Mouse (Mus musculus): ENCODE results near the gene Chrne. TPM values are rescaled to one million over a fixed set of nuclear protein-coding genes. Genes with fewer than 3 reads are reported as not detected.
"Not testable (repeated sequence)": the region's sequence is repeated elsewhere in the genome, so short reads cannot be mapped to it uniquely, and the experiment has no call there.

Gene Chrne
- polyA plus RNA-seq, 1 experiment, result not detected

DNA sequence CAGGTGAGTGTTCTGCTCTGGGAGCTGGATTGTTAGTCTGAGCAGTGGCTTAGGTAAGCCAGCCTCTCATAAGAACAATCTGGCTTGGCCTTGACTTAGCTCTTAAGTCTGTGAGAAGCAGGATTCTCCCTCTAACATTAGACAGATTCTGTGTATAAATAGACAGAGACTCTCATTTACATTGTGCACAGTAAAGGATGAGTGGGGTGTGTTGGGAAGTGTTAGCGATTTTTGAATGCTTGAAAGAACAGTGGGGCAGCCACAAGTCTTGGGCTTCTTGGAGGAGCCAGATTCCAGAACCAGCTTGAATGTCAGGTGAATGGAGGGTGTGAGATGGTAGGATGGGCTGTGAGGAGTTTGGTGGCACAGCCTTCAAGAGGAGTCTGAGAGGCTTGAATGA lies 47.4 kb downstream of the Chrne start:
- 80% methylated on average over 1 of the region's 1 CpGs for WGBS
- H3K4me1 ChIP-seq (ENCODE audit: control insufficient read depth, insufficient read depth, low read length), result no peaks in the 10 kb centered on the region; the same call in 1 of the 2 replicates
- TF ChIP-seq CTCF (IDR thresholded peaks at IDR 0.05; ENCODE audit: control insufficient read depth, insufficient read depth, low read length) (no peak), POLR2A (IDR thresholded peaks at IDR 0.05; ENCODE audit: borderline replicate concordance, control insufficient read depth, low read depth, low read length) (no peak)
- no peak overlapping the region for H3K27ac ChIP-seq (ENCODE audit: control insufficient read depth, insufficient read depth, low read depth, low read length, poor library complexity)
- no peak overlapping the region for H3K4me3 ChIP-seq (replicated peaks; ENCODE audit: control insufficient read depth, low read depth, low read length)

DNA sequence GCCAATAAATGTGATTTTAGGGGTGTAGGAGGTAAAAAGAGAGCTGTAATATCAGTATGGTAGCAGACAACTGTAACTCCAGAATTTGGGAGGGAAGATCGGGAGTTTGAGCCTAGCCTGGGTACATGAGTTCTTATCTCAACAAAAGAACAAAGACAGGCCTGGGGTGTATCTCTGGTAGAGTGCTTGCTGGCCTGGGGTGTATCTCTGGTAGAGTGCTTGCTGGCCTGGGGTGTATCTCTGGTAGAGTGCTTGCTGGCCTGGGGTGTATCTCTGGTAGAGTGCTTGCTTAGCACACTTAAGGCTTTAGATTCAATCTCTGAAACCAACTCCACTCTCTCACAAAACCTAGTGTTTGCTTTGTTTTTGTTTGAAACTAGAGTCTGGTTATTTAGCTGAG lies 48.4 kb downstream of the Chrne start:
- 56% methylated on average over 1 of the region's 1 CpGs for WGBS
- H3K27ac ChIP-seq (ENCODE audit: control insufficient read depth, insufficient read depth, low read depth, low read length, poor library complexity); H3K4me3 ChIP-seq (replicated peaks; ENCODE audit: control insufficient read depth, low read depth, low read length); H3K4me1 ChIP-seq (ENCODE audit: control insufficient read depth, insufficient read depth, low read length): not testable (repeated sequence)

DNA sequence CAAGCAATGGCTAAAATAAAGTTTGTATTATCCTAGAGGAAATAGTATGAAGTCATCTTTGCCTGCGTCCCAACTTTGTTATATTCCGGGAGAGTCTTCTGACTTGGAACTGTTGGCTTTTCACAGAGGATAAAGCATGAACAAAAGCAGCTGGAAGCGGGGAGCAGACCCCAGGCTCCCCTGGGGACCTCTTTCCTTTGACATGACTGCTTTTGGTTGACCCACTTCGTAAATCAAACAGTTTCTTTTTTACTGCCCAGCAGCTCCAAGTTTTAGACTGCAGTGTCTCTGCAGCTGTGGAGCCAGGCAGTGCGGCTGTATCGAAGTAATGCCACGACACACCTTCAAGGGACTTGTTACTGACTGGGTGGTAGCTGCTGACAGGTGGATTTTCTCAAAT lies 52.4 kb downstream of the Chrne start:
- no peak for TF ChIP-seq CTCF (IDR thresholded peaks at IDR 0.05; ENCODE audit: control insufficient read depth, insufficient read depth, low read length)
- no peak for TF ChIP-seq POLR2A (IDR thresholded peaks at IDR 0.05; ENCODE audit: borderline replicate concordance, control insufficient read depth, low read depth, low read length)
- Histone ChIP-seq H3K27ac (ENCODE audit: control insufficient read depth, insufficient read depth, low read depth, low read length, poor library complexity) (no peak overlapping the region), H3K4me1 (ENCODE audit: control insufficient read depth, insufficient read depth, low read length) (no peaks in the 10 kb centered on the region; the same call in 1 of the 2 replicates), H3K4me3 (replicated peaks; ENCODE audit: control insufficient read depth, low read depth, low read length) (no peak overlapping the region)
- WGBS, result 80% methylated on average over 7 of the region's 7 CpGs

Other genes with a start within 250 kb of the Chrne start
- gene Pelp1, start 209.2 kb downstream of the Chrne start, polyA plus RNA-seq (2011; ENCODE audit: insufficient read depth, insufficient read length, low replicate concordance, missing spikeins), result 13.9 and 22.7 TPM in 2 replicates
- gene Arrb2, start 186.6 kb downstream of the Chrne start, polyA plus RNA-seq (2011; ENCODE audit: insufficient read depth, insufficient read length, low replicate concordance, missing spikeins), result 201 and 438 TPM in 2 replicates
- gene Med11, start 167.3 kb downstream of the Chrne start, polyA plus RNA-seq (2011; ENCODE audit: insufficient read depth, insufficient read length, low replicate concordance, missing spikeins), result 8.3 and 16.1 TPM in 2 replicates
- gene Zmynd15, start 159.8 kb downstream of the Chrne start, polyA plus RNA-seq (2011; ENCODE audit: insufficient read depth, insufficient read length, low replicate concordance, missing spikeins), result 0.66 and 1.5 TPM in 2 replicates
- 0.59 and 3.2 TPM in 2 replicates for gene Cxcl16, start 159.2 kb downstream of the Chrne start, polyA plus RNA-seq (2011; ENCODE audit: insufficient read depth, insufficient read length, low replicate concordance, missing spikeins)
- gene Tm4sf5, start 114.0 kb downstream of the Chrne start, polyA plus RNA-seq (2011; ENCODE audit: insufficient read depth, insufficient read length, low replicate concordance, missing spikeins), result not detected in 2 replicates
- not detected in 2 replicates for gene Vmo1, start 104.6 kb downstream of the Chrne start, polyA plus RNA-seq (2011; ENCODE audit: insufficient read depth, insufficient read length, low replicate concordance, missing spikeins)
- gene Gltpd2, start 100.0 kb downstream of the Chrne start, polyA plus RNA-seq (2011; ENCODE audit: insufficient read depth, insufficient read length, low replicate concordance, missing spikeins), result not detected in 2 replicates
- 90.4 and 129 TPM in 2 replicates for gene Psmb6, start 93.8 kb downstream of the Chrne start, polyA plus RNA-seq (2011; ENCODE audit: insufficient read depth, insufficient read length, low replicate concordance, missing spikeins)
- gene Gm40193, start 86.3 kb downstream of the Chrne start, polyA plus RNA-seq (2011; ENCODE audit: insufficient read depth, insufficient read length, low replicate concordance, missing spikeins), result not detected in 2 replicates
- gene Pld2, start 79.2 kb downstream of the Chrne start, polyA plus RNA-seq (2011; ENCODE audit: insufficient read depth, insufficient read length, low replicate concordance, missing spikeins), result 1.5 and 4.0 TPM in 2 replicates
- gene Mink1, start 56.3 kb downstream of the Chrne start, polyA plus RNA-seq (2011; ENCODE audit: insufficient read depth, insufficient read length, low replicate concordance, missing spikeins), result 50.8 and 79.5 TPM in 2 replicates
- not detected in 2 replicates for gene 4930544D05Rik, start 3.4 kb downstream of the Chrne start, polyA plus RNA-seq (2011; ENCODE audit: insufficient read depth, insufficient read length, low replicate concordance, missing spikeins)
- 8.6 and 28.3 TPM in 2 replicates for gene Gp1ba, start 19.9 kb upstream of the Chrne start, polyA plus RNA-seq (2011; ENCODE audit: insufficient read depth, insufficient read length, low replicate concordance, missing spikeins)
- 125 and 265 TPM in 2 replicates for gene Rnf167, start 28.0 kb upstream of the Chrne start, polyA plus RNA-seq (2011; ENCODE audit: insufficient read depth, insufficient read length, low replicate concordance, missing spikeins)
- gene Slc25a11, start 28.3 kb upstream of the Chrne start, polyA plus RNA-seq (2011; ENCODE audit: insufficient read depth, insufficient read length, low replicate concordance, missing spikeins), result 28.7 and 49.2 TPM in 2 replicates
- 840 and 1,173 TPM in 2 replicates for gene Pfn1, start 35.4 kb upstream of the Chrne start, polyA plus RNA-seq (2011; ENCODE audit: insufficient read depth, insufficient read length, low replicate concordance, missing spikeins)
- 14.7 and 29.8 TPM in 2 replicates for gene Eno3, start 38.0 kb upstream of the Chrne start, polyA plus RNA-seq (2011; ENCODE audit: insufficient read depth, insufficient read length, low replicate concordance, missing spikeins)
- gene Spag7, start 50.2 kb upstream of the Chrne start, polyA plus RNA-seq (2011; ENCODE audit: insufficient read depth, insufficient read length, low replicate concordance, missing spikeins), result 37.1 and 70.9 TPM in 2 replicates
- gene Camta2, start 68.9 kb upstream of the Chrne start, polyA plus RNA-seq (2011; ENCODE audit: insufficient read depth, insufficient read length, low replicate concordance, missing spikeins), result 11.2 and 24.0 TPM in 2 replicates
- gene Inca1, start 80.9 kb upstream of the Chrne start, polyA plus RNA-seq (2011; ENCODE audit: insufficient read depth, insufficient read length, low replicate concordance, missing spikeins), result not detected in 2 replicates
- 10.0 and 13.7 TPM in 2 replicates for gene Kif1c, start 81.3 kb upstream of the Chrne start, polyA plus RNA-seq (2011; ENCODE audit: insufficient read depth, insufficient read length, low replicate concordance, missing spikeins)
- gene Zfp3, start 145.0 kb upstream of the Chrne start, polyA plus RNA-seq (2011; ENCODE audit: insufficient read depth, insufficient read length, low replicate concordance, missing spikeins), result 1.1 and 1.7 TPM in 2 replicates
- 1.9 TPM in 1 of 2 replicates, not detected in the other for gene Scimp, start 193.4 kb upstream of the Chrne start, polyA plus RNA-seq (2011; ENCODE audit: insufficient read depth, insufficient read length, low replicate concordance, missing spikeins)
- 12.6 and 28.8 TPM in 2 replicates for gene Rabep1, start 225.6 kb upstream of the Chrne start, polyA plus RNA-seq (2011; ENCODE audit: insufficient read depth, insufficient read length, low replicate concordance, missing spikeins)